Mouse (Mus musculus): ENCODE data around the gene St3gal5. TPM values are rescaled to one million over a fixed set of nuclear protein-coding genes. Genes with fewer than 3 reads are reported as not detected.

Gene St3gal5
- polyA plus RNA-seq (2014; fragmentation: Nextera tagmentation; extraction: Ambion mirVana), result 27.8 and 33.0 TPM in 2 replicates

DNA sequence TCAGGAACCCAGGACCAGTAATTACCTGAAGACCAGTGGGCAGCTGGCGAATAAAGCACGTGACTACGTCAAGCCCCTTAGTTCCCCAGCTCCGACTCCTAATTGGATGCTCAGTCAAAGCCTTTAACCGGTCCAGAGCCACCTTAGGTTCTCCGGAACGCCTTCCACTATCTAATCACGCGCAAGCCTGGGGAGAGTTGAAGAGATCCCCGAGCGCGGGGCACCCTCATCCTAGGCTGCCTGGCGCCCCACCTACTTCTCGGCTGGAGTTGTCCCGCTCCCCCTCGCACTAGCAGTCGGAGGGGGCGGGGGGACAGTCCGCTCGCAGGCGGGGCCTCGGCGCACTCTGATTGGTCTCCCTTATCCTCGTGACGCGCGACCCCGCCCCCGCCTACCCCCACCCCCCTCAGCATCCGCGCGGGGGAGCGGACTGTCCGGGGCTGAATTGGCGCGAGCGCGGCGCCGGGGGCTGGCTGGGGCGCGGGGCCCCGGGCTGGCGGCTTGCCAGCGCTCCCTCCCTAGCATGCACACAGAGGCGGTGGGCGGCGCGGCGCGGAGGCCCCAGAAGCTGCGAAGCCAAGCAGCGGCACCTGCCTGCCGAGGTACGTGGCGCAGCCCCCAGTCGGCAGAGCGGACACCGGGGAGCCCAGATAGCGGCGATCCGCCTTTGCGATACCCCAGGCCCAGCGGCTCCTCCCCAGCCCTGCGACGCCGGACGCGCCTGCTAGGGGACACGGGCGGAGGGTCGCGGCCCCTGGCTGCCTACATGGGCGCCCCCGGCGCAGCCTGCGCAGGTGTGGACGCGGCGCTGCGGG lies at the start of gene St3gal5:
Gene St3gal5, plus strand, starts transcription at position 412 of the 815 bp plus-strand sequence.
- H3K27ac ChIP-seq (replicated peaks; ENCODE audit: low read depth, low read length), result peak within 1 kb of the TSS; percentile 69; the same call in 1 of the 2 replicates
- no peaks in the 10 kb centered on the region for H3K36me3 ChIP-seq (ENCODE audit: control insufficient read depth, insufficient read depth, low read length)
- peak; percentile 95 for DNase-seq (ENCODE audit: low spot score)
- H3K4me3 ChIP-seq (ENCODE audit: low read depth, low read length), result peak within 1 kb of the TSS; percentile 61
- peaks cover 4% of the 10 kb centered on the region; the same call in 1 of the 2 replicates for H3K4me1 ChIP-seq (ENCODE audit: control insufficient read depth, insufficient read depth, low read length)
- no peaks in the 10 kb centered on the region for H3K27me3 ChIP-seq (ENCODE audit: control insufficient read depth, insufficient read depth, low read length)
- ATAC-seq (ENCODE audit: insufficient number of reproducible peaks, low FRiP score, low TSS enrichment, low read depth), result peak; percentile 97
- H3K9ac ChIP-seq (ENCODE audit: low read length), result peak within 1 kb of the TSS; percentile 73
- no peaks in the 10 kb centered on the region for H3K9me3 ChIP-seq (ENCODE audit: control insufficient read depth, low read length)
- H3K4me2 ChIP-seq (ENCODE audit: low read depth, severe bottlenecking), result peak within 1 kb of the TSS; percentile 89
- under 1% methylated on average over 60 of the region's 81 CpGs for WGBS

DNA sequence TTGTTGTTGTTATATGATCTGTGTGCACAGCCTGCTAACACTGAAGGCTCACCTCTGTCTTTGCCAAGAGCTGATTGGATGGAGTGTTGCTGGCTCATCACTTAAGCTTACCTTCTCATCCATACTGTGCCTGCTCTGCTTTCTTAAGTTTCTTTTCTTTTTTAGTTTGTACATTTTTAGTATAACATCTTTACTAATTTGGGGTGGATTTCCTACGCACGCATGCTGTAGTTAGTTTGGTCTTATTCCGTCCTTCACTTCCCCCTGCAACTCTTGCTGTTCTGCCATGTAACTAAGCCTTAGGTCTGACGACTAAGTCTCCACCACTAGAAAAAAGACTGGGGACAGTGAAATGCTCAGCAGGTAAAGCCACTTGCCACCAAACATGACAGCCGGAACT lies 48.7 kb upstream of the St3gal5 start:
- no peak overlapping the region for H3K27ac ChIP-seq (replicated peaks; ENCODE audit: low read depth, low read length)
- no peak overlapping the region for H3K9ac ChIP-seq (ENCODE audit: low read length)
- DNase-seq (ENCODE audit: low spot score), result no peak
- no peaks in the 10 kb centered on the region for H3K9me3 ChIP-seq (ENCODE audit: control insufficient read depth, low read length)
- H3K4me2 ChIP-seq (ENCODE audit: low read depth, severe bottlenecking), result no peak overlapping the region
- WGBS, result 90% methylated on average over 5 of the region's 5 CpGs
- no peaks in the 10 kb centered on the region for H3K36me3 ChIP-seq (ENCODE audit: control insufficient read depth, insufficient read depth, low read length)
- no peaks in the 10 kb centered on the region for H3K27me3 ChIP-seq (ENCODE audit: control insufficient read depth, insufficient read depth, low read length)
- H3K4me1 ChIP-seq (ENCODE audit: control insufficient read depth, insufficient read depth, low read length), result 0 out of 2 replicates have a peak, but pooled peaks cover 3% of the 10 kb centered on the region
- no peak for ATAC-seq (ENCODE audit: insufficient number of reproducible peaks, low FRiP score, low TSS enrichment, low read depth)
- no peak overlapping the region for H3K4me3 ChIP-seq (ENCODE audit: low read depth, low read length)

DNA sequence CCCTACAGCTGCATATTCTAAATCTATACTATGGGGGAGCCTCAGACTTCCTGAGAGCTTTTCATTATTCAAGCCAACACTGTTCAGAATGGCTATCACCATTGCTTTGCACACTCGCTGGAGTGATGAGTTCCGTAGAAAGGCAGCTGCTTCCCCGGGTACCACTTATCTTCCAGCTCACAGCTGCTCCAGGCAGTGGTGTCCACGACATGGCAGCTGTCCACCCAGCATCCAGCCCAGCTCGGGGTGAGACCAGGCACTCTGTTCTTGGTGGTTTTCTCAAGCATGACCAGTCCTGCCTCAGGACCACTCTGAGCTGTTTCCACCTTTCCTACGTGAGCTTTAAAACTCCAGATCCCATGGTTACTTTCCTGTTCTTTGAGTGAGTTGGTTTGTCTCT lies 47.5 kb upstream of the St3gal5 start:
- no peak overlapping the region for H3K27ac ChIP-seq (replicated peaks; ENCODE audit: low read depth, low read length)
- H3K4me1 ChIP-seq (ENCODE audit: control insufficient read depth, insufficient read depth, low read length), result 0 out of 2 replicates have a peak, but pooled peaks cover 3% of the 10 kb centered on the region
- ATAC-seq (ENCODE audit: insufficient number of reproducible peaks, low FRiP score, low TSS enrichment, low read depth) (no peak), DNase-seq (ENCODE audit: low spot score) (no peak)
- H3K36me3 ChIP-seq (ENCODE audit: control insufficient read depth, insufficient read depth, low read length), result no peaks in the 10 kb centered on the region
- H3K4me3 ChIP-seq (ENCODE audit: low read depth, low read length), result no peak overlapping the region
- H3K9me3 ChIP-seq (ENCODE audit: control insufficient read depth, low read length), result no peaks in the 10 kb centered on the region
- H3K4me2 ChIP-seq (ENCODE audit: low read depth, severe bottlenecking), result no peak overlapping the region
- 88% methylated on average over 6 of the region's 6 CpGs for WGBS
- H3K9ac ChIP-seq (ENCODE audit: low read length), result no peak overlapping the region
- no peaks in the 10 kb centered on the region for H3K27me3 ChIP-seq (ENCODE audit: control insufficient read depth, insufficient read depth, low read length)

DNA sequence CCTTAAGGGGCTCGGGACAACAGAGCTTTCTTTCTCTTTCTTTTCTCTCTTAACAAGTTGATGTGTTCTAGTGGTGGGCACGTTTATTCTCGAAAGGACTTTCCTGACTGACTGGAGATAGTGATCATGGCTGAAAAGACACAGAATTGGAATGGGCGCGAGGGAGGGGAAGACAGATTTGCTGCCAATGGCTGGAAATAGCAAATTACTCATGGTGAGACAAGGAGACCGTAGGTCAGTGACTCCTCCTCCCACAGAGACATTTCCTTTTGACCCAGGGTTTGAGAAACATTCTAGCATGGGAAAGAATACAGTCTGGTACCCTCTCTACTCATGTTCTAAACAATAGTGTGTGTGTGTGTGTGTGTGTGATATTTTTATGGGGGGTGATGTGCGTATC lies 46.6 kb upstream of the St3gal5 start:
- DNase-seq (ENCODE audit: low spot score) (no peak), ATAC-seq (ENCODE audit: insufficient number of reproducible peaks, low FRiP score, low TSS enrichment, low read depth) (no peak)
- Histone ChIP-seq H3K27ac (replicated peaks; ENCODE audit: low read depth, low read length) (no peak overlapping the region), H3K36me3 (ENCODE audit: control insufficient read depth, insufficient read depth, low read length) (no peaks in the 10 kb centered on the region), H3K9ac (ENCODE audit: low read length) (no peak overlapping the region), H3K9me3 (ENCODE audit: control insufficient read depth, low read length) (no peaks in the 10 kb centered on the region), H3K27me3 (ENCODE audit: control insufficient read depth, insufficient read depth, low read length) (no peaks in the 10 kb centered on the region), H3K4me1 (ENCODE audit: control insufficient read depth, insufficient read depth, low read length) (0 out of 2 replicates have a peak, but pooled peaks cover 3% of the 10 kb centered on the region), H3K4me3 (ENCODE audit: low read depth, low read length) (no peak overlapping the region), H3K4me2 (ENCODE audit: low read depth, severe bottlenecking) (no peak overlapping the region)
- WGBS, result 81% methylated on average over 7 of the region's 7 CpGs

DNA sequence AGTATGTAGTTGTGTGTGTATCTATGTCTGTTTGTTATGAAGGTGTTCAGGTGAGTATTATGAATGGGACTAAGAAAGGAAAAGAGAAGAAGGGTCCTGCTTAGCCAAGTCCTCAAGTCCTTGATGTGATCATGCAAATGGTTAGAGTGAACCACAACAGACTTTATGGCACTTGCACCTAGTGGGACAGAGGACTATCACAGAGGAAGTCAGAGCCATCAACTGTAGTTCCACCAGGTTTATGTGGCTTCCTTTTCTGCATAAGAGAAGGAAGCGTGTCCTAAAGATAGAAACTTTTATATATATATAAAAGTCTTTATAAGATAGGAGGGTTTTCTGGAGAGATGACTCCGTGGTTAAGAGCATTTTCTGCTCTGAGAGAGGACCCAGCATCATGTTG lies 46.1 kb upstream of the St3gal5 start:
- no peaks in the 10 kb centered on the region for H3K9me3 ChIP-seq (ENCODE audit: control insufficient read depth, low read length)
- no peaks in the 10 kb centered on the region for H3K36me3 ChIP-seq (ENCODE audit: control insufficient read depth, insufficient read depth, low read length)
- no peaks in the 10 kb centered on the region for H3K27me3 ChIP-seq (ENCODE audit: control insufficient read depth, insufficient read depth, low read length)
- H3K4me2 ChIP-seq (ENCODE audit: low read depth, severe bottlenecking), result no peak overlapping the region
- no peak overlapping the region for H3K9ac ChIP-seq (ENCODE audit: low read length)
- no peak overlapping the region for H3K4me3 ChIP-seq (ENCODE audit: low read depth, low read length)
- no peak overlapping the region for H3K27ac ChIP-seq (replicated peaks; ENCODE audit: low read depth, low read length)
- H3K4me1 ChIP-seq (ENCODE audit: control insufficient read depth, insufficient read depth, low read length), result 0 out of 2 replicates have a peak, but pooled peaks cover 3% of the 10 kb centered on the region
- DNase-seq (ENCODE audit: low spot score) (no peak), ATAC-seq (ENCODE audit: insufficient number of reproducible peaks, low FRiP score, low TSS enrichment, low read depth) (no peak)
- WGBS, result 93% methylated on average over 2 of the region's 2 CpGs

DNA sequence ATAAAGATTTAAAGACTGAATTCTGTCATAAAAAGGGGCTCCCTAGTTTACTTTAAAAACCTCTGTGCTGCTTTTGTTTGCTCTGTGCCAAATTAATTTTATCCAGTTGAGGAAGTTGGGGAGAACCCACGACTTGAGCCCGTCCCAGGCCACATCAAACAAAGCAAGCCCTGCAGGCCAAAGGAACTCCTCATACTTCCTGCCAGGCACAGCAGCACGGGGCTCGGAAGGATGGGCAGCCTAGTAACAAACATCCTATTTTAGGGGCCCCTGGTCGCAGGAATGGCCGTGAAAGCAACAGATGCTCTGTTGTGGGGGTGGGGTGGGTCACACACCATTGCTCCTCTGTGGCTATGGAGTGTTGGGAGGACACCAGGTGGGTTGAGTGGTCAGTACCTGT lies 45.6 kb upstream of the St3gal5 start:
- ATAC-seq (ENCODE audit: insufficient number of reproducible peaks, low FRiP score, low TSS enrichment, low read depth), result no peak
- H3K36me3 ChIP-seq (ENCODE audit: control insufficient read depth, insufficient read depth, low read length), result no peaks in the 10 kb centered on the region
- H3K4me3 ChIP-seq (ENCODE audit: low read depth, low read length), result no peak overlapping the region
- WGBS, result 56% methylated on average over 6 of the region's 6 CpGs
- no peak for DNase-seq (ENCODE audit: low spot score)
- H3K9me3 ChIP-seq (ENCODE audit: control insufficient read depth, low read length), result no peaks in the 10 kb centered on the region
- no peaks in the 10 kb centered on the region for H3K27me3 ChIP-seq (ENCODE audit: control insufficient read depth, insufficient read depth, low read length)
- no peak overlapping the region for H3K4me2 ChIP-seq (ENCODE audit: low read depth, severe bottlenecking)
- no peak overlapping the region for H3K27ac ChIP-seq (replicated peaks; ENCODE audit: low read depth, low read length)
- 0 out of 2 replicates have a peak, but pooled peaks cover 3% of the 10 kb centered on the region for H3K4me1 ChIP-seq (ENCODE audit: control insufficient read depth, insufficient read depth, low read length)
- H3K9ac ChIP-seq (ENCODE audit: low read length), result no peak overlapping the region

DNA sequence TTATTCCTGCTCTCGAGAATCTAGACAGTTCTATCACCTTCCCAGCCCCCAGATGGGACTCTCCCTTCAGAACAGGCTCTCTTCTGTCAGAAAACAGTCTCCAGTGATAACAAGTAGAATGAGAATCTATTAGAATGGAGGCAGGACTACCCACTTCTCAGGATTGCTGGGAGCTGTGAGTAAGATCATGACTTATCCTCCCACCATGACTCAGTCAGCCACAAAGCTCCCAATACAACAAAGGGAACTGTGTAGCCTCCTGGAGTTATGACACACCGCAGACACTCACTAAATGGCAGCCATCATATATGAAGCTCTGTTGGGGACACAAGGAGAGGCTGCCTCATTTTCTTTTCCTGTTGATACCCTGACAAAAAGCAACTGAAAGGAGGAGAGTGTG lies 40.8 kb upstream of the St3gal5 start:
- ATAC-seq (ENCODE audit: insufficient number of reproducible peaks, low FRiP score, low TSS enrichment, low read depth) (no peak), DNase-seq (ENCODE audit: low spot score) (no peak)
- H3K27me3 ChIP-seq (ENCODE audit: control insufficient read depth, insufficient read depth, low read length), result no peaks in the 10 kb centered on the region
- 83% methylated on average over 2 of the region's 2 CpGs for WGBS
- no peaks in the 10 kb centered on the region for H3K36me3 ChIP-seq (ENCODE audit: control insufficient read depth, insufficient read depth, low read length)
- H3K27ac ChIP-seq (replicated peaks; ENCODE audit: low read depth, low read length), result no peak overlapping the region
- H3K9ac ChIP-seq (ENCODE audit: low read length), result no peak overlapping the region
- 0 out of 2 replicates have a peak, but pooled peaks cover 3% of the 10 kb centered on the region for H3K4me1 ChIP-seq (ENCODE audit: control insufficient read depth, insufficient read depth, low read length)
- no peak overlapping the region for H3K4me2 ChIP-seq (ENCODE audit: low read depth, severe bottlenecking)
- H3K9me3 ChIP-seq (ENCODE audit: control insufficient read depth, low read length), result no peaks in the 10 kb centered on the region
- H3K4me3 ChIP-seq (ENCODE audit: low read depth, low read length), result no peak overlapping the region

DNA sequence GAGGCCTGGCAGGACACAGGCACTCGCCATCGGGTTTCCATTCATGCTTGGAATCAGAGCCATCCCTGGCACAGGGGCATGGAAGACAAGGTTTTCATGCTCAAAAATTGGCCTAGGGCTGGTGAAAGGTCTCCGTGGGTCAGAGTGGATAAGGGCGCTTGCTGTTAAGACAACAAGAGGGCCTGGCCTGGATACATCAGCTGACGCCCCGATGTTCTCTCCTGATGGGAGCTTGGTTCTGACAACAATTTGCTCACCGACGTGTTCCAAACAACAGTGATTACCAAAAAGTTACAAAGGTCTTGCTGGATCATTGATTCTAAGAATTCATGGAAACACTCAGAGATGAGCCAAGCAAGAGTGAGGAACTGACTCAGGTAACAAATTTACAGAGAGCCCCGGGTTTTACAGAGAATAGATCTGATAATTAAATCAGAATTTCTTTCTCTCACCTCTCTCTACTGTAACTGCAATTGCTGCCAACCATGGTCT lies 38.9 kb upstream of the St3gal5 start:
- no peak for DNase-seq (ENCODE audit: low spot score)
- H3K4me2 ChIP-seq (ENCODE audit: low read depth, severe bottlenecking), result no peak overlapping the region
- ATAC-seq (ENCODE audit: insufficient number of reproducible peaks, low FRiP score, low TSS enrichment, low read depth), result no peak
- no peak overlapping the region for H3K27ac ChIP-seq (replicated peaks; ENCODE audit: low read depth, low read length)
- no peaks in the 10 kb centered on the region for H3K27me3 ChIP-seq (ENCODE audit: control insufficient read depth, insufficient read depth, low read length)
- no peaks in the 10 kb centered on the region for H3K36me3 ChIP-seq (ENCODE audit: control insufficient read depth, insufficient read depth, low read length)
- no peak overlapping the region for H3K9ac ChIP-seq (ENCODE audit: low read length)
- H3K9me3 ChIP-seq (ENCODE audit: control insufficient read depth, low read length), result no peaks in the 10 kb centered on the region
- 89% methylated on average over 9 of the region's 9 CpGs for WGBS
- H3K4me3 ChIP-seq (ENCODE audit: low read depth, low read length), result no peak overlapping the region
- no peaks in the 10 kb centered on the region for H3K4me1 ChIP-seq (ENCODE audit: control insufficient read depth, insufficient read depth, low read length)

Data from limb, embryonic 11.5 days (tissue).